Mouse (Mus musculus): Measurements from ENCODE around the gene Tbl1xr1. TPM values are rescaled to one million over a fixed set of nuclear protein-coding genes. Genes with fewer than 3 reads are reported as not detected.

The Tbl1xr1 gene
- polyA plus RNA-seq, 1 experiment from 2014 or later = 27.5 TPM

GRCm38 (mm10) chr3:22137793-22138579 is 61.5 kb downstream of the Tbl1xr1 start:
- Histone ChIP-seq H3K27me3 (ENCODE audit: low read depth, poor library complexity, severe bottlenecking) (no peaks in the 10 kb centered on the region), H3K4me3 (no peak overlapping the region), H3K9me3 (replicated peaks) (no peaks in the 10 kb centered on the region), H3K4me1 (peaks cover 5% of the 10 kb centered on the region; the same call in 1 of the 2 replicates), H3K36me3 (no peaks in the 10 kb centered on the region), H3K27ac (no peak overlapping the region)
- WGBS = 91% methylated on average over 9 of the region's 9 CpGs
- no peak for DNase-seq (ENCODE audit: low spot score)

DNA sequence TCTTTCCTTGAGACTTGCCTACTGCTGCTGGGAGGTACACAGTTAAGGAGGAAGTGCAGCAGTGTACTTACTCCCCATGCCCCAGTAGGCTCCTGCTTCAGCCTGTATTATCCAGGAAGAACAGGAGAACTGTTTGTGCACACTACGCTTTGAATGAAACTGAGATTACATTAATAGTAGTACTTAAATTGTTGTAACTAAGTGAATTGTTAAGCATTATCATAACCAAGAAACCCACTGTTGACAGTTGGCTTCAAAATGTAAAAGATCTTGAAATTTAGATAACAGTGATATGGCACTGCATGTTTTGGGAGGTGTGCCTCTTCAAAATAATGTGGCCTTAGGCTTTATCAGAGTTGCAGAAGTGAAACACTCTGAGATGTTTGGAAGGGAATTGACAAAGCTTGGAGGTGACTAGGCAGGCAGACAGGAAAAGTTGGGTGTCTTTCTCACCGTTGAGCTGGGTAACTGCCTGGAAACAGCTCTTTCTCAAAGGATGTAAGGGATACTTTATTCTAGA is 62.2 kb downstream of the Tbl1xr1 start:
- no peaks in the 10 kb centered on the region for H3K36me3 ChIP-seq
- H3K4me3 ChIP-seq = no peak overlapping the region
- no peaks in the 10 kb centered on the region for H3K9me3 ChIP-seq (replicated peaks)
- no peak overlapping the region for H3K27ac ChIP-seq
- peaks cover 5% of the 10 kb centered on the region; the same call in 1 of the 2 replicates for H3K4me1 ChIP-seq
- H3K27me3 ChIP-seq (ENCODE audit: low read depth, poor library complexity, severe bottlenecking) = no peaks in the 10 kb centered on the region
- 90% methylated on average over 2 of the region's 2 CpGs for WGBS
- no peak for DNase-seq (ENCODE audit: low spot score)

- no peaks in the 10 kb centered on the region for H3K36me3 ChIP-seq
- no peaks in the 10 kb centered on the region for H3K9me3 ChIP-seq (replicated peaks)
- H3K4me1 ChIP-seq = peaks cover 5% of the 10 kb centered on the region; the same call in 1 of the 2 replicates
- H3K4me3 ChIP-seq = no peak overlapping the region
- H3K27me3 ChIP-seq (ENCODE audit: low read depth, poor library complexity, severe bottlenecking) = no peaks in the 10 kb centered on the region
- WGBS = 75% methylated on average over 3 of the region's 3 CpGs
- DNase-seq (ENCODE audit: low spot score) = no peak
- no peak overlapping the region for H3K27ac ChIP-seq
Observed at GRCm38 (mm10) chr3:22140111-22140658, 63.7 kb downstream of the Tbl1xr1 start.

DNA sequence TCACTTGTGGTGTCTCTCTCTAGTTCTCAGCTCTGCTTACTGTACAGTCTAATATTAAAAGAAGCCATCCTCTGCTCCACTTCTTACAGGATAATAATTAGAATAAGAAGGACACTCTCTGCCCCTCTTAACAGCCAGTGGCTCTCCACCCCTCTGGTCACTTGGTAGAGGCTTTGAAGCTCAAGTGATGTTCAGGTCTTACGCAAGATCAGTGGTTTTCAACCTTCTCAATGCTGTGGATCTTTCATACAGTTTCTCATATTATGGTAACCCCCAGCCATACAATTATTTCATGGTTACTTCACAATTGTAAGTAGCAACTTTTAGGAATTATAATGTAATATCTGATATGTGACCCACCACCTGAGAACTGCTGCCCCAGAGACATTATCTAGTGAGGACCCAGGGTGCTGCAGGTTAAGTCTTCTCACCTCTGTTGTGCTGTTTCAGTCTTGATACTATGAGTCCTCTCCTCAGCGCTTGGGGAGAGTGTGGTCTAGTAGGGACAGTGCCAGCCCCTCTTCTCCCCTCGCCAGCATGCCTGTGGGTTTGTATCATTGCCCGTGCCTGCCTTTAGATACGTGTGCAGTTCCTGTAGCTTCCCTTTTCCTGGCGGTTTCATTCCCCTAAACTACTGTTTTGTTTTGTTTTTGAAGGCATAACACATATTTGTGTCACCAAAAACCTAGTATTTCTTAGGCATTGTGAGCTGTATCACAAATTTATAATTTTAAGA is 65.7 kb downstream of the Tbl1xr1 start:
- H3K4me3 ChIP-seq = no peak overlapping the region
- no peaks in the 10 kb centered on the region for H3K9me3 ChIP-seq (replicated peaks)
- no peak for DNase-seq (ENCODE audit: low spot score)
- no peaks in the 10 kb centered on the region for H3K36me3 ChIP-seq
- no peaks in the 10 kb centered on the region for H3K27me3 ChIP-seq (ENCODE audit: low read depth, poor library complexity, severe bottlenecking)
- peaks cover 5% of the 10 kb centered on the region; the same call in 1 of the 2 replicates for H3K4me1 ChIP-seq
- H3K27ac ChIP-seq = no peak overlapping the region
- WGBS = 89% methylated on average over 6 of the region's 6 CpGs

DNA sequence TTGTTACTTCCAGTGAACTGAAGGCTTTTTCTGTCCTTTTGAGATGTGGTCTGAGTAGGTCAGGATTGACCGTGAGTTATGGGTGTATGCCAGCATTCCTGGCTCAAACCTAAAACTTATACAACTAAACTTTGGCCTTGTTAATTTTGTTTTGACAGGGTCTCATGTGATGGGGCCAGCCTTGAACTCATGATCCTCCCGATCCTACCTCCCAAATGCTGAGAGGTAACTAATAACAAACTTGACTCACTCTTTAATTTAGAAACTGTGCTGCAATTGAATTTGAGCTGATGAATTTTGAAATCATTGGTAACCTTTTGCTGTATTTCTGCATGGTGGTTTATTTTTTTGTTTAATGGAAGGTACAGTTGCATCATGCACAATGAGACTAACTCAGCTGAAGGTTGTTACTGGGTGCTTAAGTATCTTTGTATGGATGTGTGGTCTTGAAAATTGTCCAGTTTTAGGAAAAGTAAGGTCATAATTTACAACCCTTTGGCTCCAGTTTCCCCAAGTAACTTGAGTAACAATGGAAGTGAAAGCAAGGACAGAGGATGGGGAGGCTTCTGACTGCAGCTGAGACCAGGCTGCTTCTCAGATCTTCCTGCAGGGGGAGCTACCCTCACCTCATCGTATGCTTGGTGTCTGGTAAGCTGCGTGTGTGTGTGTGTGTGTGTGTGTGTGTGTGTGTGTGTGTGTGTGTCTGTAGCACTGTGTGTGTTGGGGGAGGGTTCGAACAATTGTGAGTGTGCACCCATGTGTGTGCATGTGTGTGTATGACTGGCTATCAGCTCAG is 66.6 kb downstream of the Tbl1xr1 start:
- no peak overlapping the region for H3K4me3 ChIP-seq
- no peaks in the 10 kb centered on the region for H3K27me3 ChIP-seq (ENCODE audit: low read depth, poor library complexity, severe bottlenecking)
- WGBS = 76% methylated on average over 5 of the region's 5 CpGs
- H3K36me3 ChIP-seq = no peaks in the 10 kb centered on the region
- H3K27ac ChIP-seq = no peak overlapping the region
- peaks cover 5% of the 10 kb centered on the region; the same call in 1 of the 2 replicates for H3K4me1 ChIP-seq
- H3K9me3 ChIP-seq (replicated peaks) = no peaks in the 10 kb centered on the region
- no peak for DNase-seq (ENCODE audit: low spot score)

GRCm38 (mm10) chr3:22144255-22144654 is 67.8 kb downstream of the Tbl1xr1 start:
- WGBS = 95% methylated on average over 2 of the region's 2 CpGs
- DNase-seq (ENCODE audit: low spot score) = no peak

DNA sequence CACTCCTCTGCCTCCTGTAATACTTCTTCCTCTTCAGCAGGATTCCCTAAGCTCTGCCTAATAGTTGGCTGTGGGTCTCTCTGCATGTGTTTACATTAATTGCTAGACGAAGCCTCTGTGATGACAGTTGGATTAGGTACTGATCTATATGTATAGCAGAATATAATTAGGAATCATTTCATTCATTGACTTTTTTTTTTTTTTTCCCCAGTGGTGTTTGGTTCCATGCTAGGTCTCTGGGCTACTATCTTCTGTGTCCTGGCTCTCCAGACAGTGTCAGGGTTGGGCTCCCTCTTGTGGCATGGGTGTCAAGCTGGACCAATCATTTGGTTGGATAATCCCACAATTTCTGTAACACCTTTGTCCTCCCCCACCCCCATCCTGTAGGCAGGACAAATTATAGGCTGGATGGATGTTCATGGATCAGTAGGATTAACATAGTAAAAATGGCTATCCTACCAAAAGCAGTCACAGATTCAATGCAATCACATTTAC is 71.0 kb downstream of the Tbl1xr1 start:
- no peak overlapping the region for H3K4me3 ChIP-seq
- H3K27ac ChIP-seq = no peak overlapping the region
- H3K27me3 ChIP-seq (ENCODE audit: low read depth, poor library complexity, severe bottlenecking) = no peaks in the 10 kb centered on the region
- no peak for DNase-seq (ENCODE audit: low spot score)
- 84% methylated on average over 1 of the region's 1 CpGs for WGBS
- peaks cover 15% of the 10 kb centered on the region for H3K36me3 ChIP-seq
- H3K4me1 ChIP-seq = no peaks in the 10 kb centered on the region
- no peaks in the 10 kb centered on the region for H3K9me3 ChIP-seq (replicated peaks)

More at GRCm38 (mm10) chr3:22144255-22144654, 67.8 kb downstream of the Tbl1xr1 start:
- Histone ChIP-seq H3K9me3 (replicated peaks) (no peaks in the 10 kb centered on the region), H3K36me3 (peaks cover 5% of the 10 kb centered on the region; the same call in 1 of the 2 replicates), H3K4me1 (peaks cover 5% of the 10 kb centered on the region; the same call in 1 of the 2 replicates), H3K27ac (no peak overlapping the region), H3K4me3 (no peak overlapping the region), H3K27me3 (ENCODE audit: low read depth, poor library complexity, severe bottlenecking) (no peaks in the 10 kb centered on the region)

DNA sequence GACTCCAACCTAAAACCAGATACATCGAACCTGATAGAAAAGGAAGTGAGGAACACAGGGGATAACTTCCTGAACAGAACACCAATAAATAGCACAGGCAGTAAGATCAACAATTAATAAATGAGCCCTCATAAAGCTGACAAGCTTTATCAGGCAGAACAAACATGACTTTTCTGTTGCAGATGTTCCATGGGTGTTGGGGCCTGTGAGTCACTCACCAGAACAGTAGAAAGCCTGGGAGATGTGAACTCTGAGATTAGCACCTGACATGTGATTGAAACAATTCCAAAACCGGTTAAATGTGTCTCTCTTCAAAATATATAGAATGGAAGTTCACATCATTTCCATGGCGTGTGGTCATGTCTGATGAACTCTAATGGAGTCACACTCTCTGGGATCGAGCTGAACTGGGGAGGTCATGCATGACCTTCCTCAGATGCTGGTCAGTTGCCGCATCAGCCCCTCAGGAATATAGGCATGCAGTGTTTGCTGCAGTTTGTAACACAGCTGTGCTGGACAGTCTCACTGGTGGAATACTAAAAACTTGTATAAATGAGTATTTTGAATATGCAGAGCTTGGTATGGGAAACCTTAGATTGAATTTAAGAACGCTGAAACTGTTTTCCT is 72.0 kb downstream of the Tbl1xr1 start:
- DNase-seq (ENCODE audit: low spot score) = no peak
- no peak overlapping the region for H3K27ac ChIP-seq
- WGBS = 92% methylated on average over 6 of the region's 6 CpGs
- H3K27me3 ChIP-seq (ENCODE audit: low read depth, poor library complexity, severe bottlenecking) = no peaks in the 10 kb centered on the region
- H3K4me1 ChIP-seq = no peaks in the 10 kb centered on the region
- no peak overlapping the region for H3K4me3 ChIP-seq
- H3K9me3 ChIP-seq (replicated peaks) = no peaks in the 10 kb centered on the region
- H3K36me3 ChIP-seq = peaks cover 15% of the 10 kb centered on the region

- Histone ChIP-seq H3K4me3 (no peak overlapping the region), H3K9me3 (replicated peaks) (no peaks in the 10 kb centered on the region), H3K36me3 (peaks cover 18% of the 10 kb centered on the region), H3K27ac (no peak overlapping the region), H3K27me3 (ENCODE audit: low read depth, poor library complexity, severe bottlenecking) (no peaks in the 10 kb centered on the region), H3K4me1 (no peaks in the 10 kb centered on the region)
- WGBS = 93% methylated on average over 5 of the region's 5 CpGs
- no peak for DNase-seq (ENCODE audit: low spot score)
Observed at GRCm38 (mm10) chr3:22150872-22151530, 74.5 kb downstream of the Tbl1xr1 start.

DNA sequence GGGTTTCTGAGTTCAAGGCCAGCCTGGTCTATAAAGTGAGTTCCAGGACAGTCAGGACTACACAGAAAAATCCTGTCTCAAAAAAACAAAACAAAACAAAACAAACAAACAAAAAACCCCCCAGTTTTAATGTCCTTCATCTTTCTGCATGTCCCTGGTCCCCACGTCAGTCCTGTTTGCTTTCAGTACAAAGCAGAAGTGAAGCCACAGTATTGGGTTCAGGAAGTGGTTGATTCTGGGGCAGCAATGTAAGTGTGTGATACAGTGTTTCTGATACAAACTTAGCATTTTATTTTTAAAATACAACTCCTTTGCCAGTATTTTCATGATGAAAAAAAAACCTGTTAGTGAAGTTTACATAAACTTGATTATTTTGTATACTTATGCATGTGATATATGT is 76.3 kb downstream of the Tbl1xr1 start:
- Histone ChIP-seq H3K27me3 (ENCODE audit: low read depth, poor library complexity, severe bottlenecking) (no peaks in the 10 kb centered on the region), H3K36me3 (peaks cover 27% of the 10 kb centered on the region), H3K4me1 (no peaks in the 10 kb centered on the region), H3K27ac (no peak overlapping the region), H3K9me3 (replicated peaks) (peaks cover 2% of the 10 kb centered on the region; the same call in 1 of the 2 replicates), H3K4me3 (no peak overlapping the region)
- no peak for DNase-seq (ENCODE audit: low spot score)
- 95% methylated on average over 1 of the region's 1 CpGs for WGBS

DNA sequence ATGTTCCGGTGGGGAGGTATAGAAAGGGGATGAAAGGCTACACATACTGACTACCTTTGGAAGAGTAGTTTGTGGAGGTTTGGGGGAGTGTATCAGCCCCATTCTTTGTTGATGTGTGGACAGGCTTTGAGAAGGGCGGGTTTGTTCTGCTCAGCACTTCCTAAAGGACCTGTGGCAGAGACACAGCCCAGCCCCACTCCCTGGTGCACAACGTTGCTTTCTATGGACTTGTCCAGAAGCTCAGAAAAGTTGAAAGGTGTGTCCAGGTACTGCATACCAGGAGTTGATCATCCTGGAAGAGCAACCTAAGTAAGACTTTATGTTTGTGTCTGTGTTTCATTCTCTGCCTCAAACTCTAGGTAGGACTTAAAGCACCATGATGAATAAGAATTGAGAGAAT is 78.1 kb downstream of the Tbl1xr1 start:
- peaks cover 27% of the 10 kb centered on the region for H3K36me3 ChIP-seq

More for the DNA sequence above, 78.1 kb downstream of the Tbl1xr1 start:
- 91% methylated on average over 3 of the region's 3 CpGs for WGBS
- Histone ChIP-seq H3K4me1 (no peaks in the 10 kb centered on the region), H3K9me3 (replicated peaks) (peaks cover 2% of the 10 kb centered on the region; the same call in 1 of the 2 replicates), H3K27me3 (ENCODE audit: low read depth, poor library complexity, severe bottlenecking) (no peaks in the 10 kb centered on the region), H3K27ac (no peak overlapping the region), H3K4me3 (no peak overlapping the region)
- DNase-seq (ENCODE audit: low spot score) = no peak

Data from limb, embryonic 10.5 days (tissue).